Mouse (Mus musculus): ENCODE measurements around the gene Ccdc183. TPM values are rescaled to one million over a fixed set of nuclear protein-coding genes. Genes with fewer than 3 reads are reported as not detected.
A peak's percentile ranks its signal among the peaks of the same experiment; 100 is the strongest.

Ccdc183 gene
- total RNA-seq, 2 experiments from 2014 or later = not detected

- DNase-seq = no peak
Observed at GRCm38 (mm10) chr2:25577951-25578795, 39.3 kb downstream of the Ccdc183 start.

- no peak for DNase-seq
Observed at GRCm38 (mm10) chr2:25576965-25577891, 40.2 kb downstream of the Ccdc183 start.

GRCm38 (mm10) chr2:25576028-25576850 is 41.2 kb downstream of the Ccdc183 start:
- no peak for DNase-seq

- DNase-seq = peak in 1 of 2 experiments; percentile 58
Observed at GRCm38 (mm10) chr2:25575432-25576027, 41.9 kb downstream of the Ccdc183 start.

DNA sequence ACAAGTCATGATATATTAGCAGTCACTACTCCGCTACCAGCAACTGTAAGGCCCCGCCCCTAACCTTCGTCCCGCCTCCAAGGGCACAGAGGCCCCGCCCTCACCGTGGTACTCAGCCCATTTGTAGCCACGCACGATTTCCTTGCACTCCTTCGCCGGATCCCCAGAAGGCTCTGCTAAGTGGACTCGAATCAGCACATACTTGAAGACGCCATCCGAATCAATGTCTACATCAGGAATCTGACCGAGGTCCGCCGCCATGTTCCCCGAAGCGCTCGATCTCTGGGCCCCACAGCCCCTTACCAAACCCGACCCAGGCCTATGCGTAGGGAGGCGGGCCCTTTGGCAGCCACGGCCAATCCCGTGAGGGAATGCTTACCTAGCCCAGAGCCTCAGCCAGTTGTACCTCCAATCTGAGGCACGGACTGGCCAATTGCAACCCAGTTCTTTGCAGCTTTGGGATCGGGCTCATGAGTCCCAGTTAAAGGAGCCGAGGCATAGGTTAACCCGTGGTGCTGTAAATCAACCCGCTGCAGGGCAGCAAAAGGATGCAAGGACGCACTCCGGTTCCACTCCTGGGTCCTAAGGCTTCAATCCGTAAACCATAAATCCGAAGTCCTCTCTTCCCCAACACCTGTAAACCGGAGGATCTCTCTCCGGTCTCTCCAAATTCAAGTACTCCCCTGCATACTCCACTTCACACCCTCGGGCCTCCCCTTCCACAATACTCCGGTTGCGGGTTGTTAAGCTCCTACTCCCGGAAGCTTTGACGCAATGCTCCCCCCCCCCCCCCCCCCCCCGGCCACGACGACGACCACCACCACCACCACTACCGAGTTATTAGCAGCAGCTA is 42.7 kb downstream of the Ccdc183 start, which contains the start of the genes Mamdc4 and Phpt1:
Gene Mamdc4, minus strand, starts transcription at position 267 of the 853 bp plus-strand sequence.
Gene Phpt1, minus strand, starts transcription at position 646 of the 853 bp plus-strand sequence.
- DNase-seq = peak; percentile 98 to 99

DNA sequence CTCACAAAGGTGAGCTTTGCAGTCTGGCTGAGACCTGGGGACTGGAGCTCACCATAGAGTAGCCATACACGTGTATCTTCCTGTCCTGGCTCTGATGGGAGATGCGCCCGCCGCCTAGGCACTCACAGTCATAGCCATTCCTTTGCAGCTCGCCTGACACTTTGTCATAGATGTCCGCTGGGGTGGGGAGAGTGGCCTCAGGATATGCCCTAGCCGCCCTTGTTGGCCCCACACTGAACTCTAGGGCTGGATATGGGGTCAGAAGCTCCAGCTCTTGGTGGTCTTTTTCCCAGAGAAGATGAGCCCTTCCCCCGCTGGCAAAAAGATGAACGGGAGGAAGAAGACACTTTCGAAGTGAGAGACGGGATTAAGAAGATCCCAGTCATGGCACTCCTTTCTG is 43.3 kb downstream of the Ccdc183 start:
- no peak for DNase-seq

DNA sequence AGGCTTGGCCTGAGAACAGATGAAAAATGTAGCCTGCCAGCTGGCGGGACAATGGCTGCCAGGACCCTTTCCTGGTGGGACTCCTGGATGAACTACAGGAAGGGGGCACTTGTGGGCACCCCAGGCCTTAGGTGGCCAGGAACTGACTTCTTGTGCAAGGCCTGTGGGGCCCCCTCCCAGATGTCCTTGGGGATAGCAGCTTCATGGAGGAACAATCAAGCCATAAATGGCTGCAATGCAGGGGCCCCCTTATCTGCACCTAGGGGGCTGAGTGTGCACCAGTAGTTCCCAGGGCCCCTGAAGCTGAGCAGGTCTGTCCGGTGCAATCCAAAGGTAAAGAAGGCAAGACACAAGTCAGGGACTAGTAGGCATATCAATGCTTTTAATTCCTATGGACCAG is 44.4 kb downstream of the Ccdc183 start:
- no peak for DNase-seq

- DNase-seq = no peak
Observed at GRCm38 (mm10) chr2:25571221-25571620, 46.3 kb downstream of the Ccdc183 start.

- no peak for DNase-seq
Observed at GRCm38 (mm10) chr2:25569323-25569722, 48.2 kb downstream of the Ccdc183 start.

DNA sequence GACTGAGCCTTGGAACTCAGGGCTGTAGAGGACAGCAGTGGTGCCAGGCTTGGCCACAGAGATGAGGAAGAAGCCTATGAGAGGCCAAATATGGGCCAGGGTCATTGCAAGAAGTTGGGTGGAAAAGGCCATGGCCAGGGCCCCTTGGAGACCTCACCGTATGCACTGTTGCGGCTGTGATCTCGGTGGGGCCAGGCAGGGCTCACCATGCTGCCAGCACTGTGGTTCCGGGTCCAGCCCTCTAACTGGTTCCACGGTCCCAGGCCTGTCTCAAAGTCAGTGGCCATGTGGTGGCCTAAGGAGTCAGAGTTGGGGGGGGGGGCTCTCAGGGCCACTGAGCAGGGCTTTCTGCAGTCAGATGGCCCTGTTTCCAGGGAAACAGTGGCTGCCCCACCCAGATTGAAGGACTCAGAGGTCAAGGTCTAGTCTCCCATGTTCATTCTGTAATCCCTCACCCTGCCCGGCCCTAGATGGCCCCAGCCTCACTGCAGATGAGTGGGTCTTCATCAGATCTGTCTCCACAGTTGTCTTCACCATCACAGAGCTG is 48.9 kb downstream of the Ccdc183 start:
- no peak for DNase-seq

- DNase-seq = no peak
Observed at GRCm38 (mm10) chr2:25566558-25566957, 50.9 kb downstream of the Ccdc183 start.

DNA sequence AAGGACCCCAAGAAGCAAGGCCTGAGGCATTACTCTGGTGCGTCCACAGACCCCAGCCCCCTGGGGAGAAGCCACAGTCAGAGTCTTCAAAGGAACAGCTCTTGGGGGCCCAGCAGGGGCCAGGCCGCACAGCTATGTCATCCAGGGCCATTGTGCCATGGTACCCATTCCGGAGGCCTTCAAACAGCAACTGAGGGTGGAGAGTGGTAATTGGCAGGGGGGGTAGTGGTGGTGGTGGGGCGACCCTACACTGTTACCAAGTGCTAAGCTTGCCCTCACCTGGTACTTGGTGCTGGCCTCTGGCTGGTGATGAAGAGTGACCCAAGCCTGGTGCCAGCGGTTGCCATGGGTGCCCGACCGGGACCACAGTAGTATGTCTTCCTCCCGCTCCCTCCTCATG is 51.7 kb downstream of the Ccdc183 start:
- no peak for DNase-seq

DNA sequence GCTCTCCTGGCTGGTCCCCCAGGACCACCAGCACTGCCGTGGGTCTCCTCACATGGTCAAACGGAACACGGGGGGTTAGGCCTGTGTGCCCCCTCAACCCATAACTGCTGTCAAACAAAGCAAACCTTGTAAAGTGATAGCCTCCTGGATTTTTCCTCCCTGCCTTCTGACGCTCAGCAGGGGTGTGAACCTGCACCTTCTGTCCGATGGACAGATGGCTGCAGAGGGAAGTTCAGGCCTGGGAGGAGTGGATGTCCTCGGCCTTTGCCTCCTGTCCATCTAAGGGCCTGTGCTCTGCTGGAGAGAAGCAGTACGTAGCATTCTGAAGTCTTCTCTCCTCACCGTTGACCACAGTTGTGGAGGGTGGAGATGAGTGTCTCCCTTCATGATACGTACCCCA is 55.5 kb downstream of the Ccdc183 start:
- DNase-seq = no peak

DNA sequence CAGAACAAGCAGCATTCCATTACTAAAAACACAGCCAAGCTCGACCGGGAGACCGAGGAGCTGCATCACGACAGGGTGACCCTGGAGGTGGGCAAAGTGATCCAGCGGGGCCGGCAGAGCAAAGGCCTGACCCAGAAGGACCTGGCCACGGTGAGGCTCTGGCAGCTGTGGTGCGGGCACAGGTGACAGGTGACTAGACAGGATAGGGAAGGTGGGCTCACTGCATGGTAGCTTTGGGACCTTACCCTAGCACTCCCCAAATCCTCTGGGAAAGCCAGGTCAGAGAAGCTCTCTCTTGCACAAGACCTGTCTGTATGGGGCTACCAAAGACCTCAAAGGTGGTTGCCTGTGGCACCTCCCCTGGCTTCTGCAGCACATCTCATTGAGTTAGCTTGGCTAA is 56.9 kb downstream of the Ccdc183 start:
- no peak for DNase-seq

DNA sequence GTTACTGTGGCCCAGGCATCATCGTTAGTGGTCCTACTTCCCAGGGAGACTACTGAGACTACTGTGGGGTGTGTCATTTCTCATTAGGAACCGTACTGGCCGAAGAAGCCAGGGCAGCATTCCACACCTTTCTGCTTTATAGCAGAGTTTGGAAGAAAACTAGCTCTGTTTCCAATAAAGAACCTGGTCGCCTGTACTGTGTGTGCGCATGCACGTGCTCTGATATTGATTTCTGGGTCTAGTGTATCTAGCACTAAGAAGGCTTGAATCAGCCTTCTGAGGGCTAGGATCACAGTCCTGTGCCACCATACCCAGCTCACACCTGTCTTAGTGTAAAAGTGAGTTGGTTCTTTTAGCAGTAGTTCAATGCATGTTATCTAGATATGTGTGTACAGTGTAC is 58.7 kb downstream of the Ccdc183 start:
- no peak for DNase-seq

Other genes starting within 250 kb of the Ccdc183 start
- not detected for gene Sapcd2, start 245.4 kb downstream of the Ccdc183 start, total RNA-seq (2021)
- 10 to 100 TPM; 13.7 to 14.5 TPM for gene Entpd2, start 221.8 kb downstream of the Ccdc183 start, total RNA-seq (2021)
- 10 to 100 TPM; 25.7 to 27.9 TPM for gene Npdc1, start 218.3 kb downstream of the Ccdc183 start, total RNA-seq (2021)
- 1 to 10 TPM in 1 of 2 experiments, not detected in 1; 1.1 TPM for gene Fut7, start 194.4 kb downstream of the Ccdc183 start, total RNA-seq (2021)
- 10 to 100 TPM; 41.4 to 43.2 TPM for gene Abca2, start 189.0 kb downstream of the Ccdc183 start, total RNA-seq (2021)
- gene Clic3, start 160.8 kb downstream of the Ccdc183 start, total RNA-seq (2021) = 1 to 10 TPM in 1 of 2 experiments, under 1 TPM in 1; 0.82 to 1.7 TPM
- gene Paxx, start 156.6 kb downstream of the Ccdc183 start, total RNA-seq (2021) = 10 to 100 TPM; 22.6 to 28.7 TPM
- 100 to 1,000 TPM; 450 to 656 TPM for gene Ptgds, start 147.6 kb downstream of the Ccdc183 start, total RNA-seq (2021)
- gene Lcn12, start 123.8 kb downstream of the Ccdc183 start, total RNA-seq (2021) = not detected
- gene Fbxw5, start 116.9 kb downstream of the Ccdc183 start, total RNA-seq (2021) = 10 to 100 TPM; 82.0 to 93.6 TPM
- gene C8g, start 116.0 kb downstream of the Ccdc183 start, total RNA-seq (2021) = 1 to 10 TPM; 1.1 to 2.3 TPM
- gene Traf2, start 70.7 kb downstream of the Ccdc183 start, total RNA-seq (2021) = 10 to 100 TPM; 15.7 to 17.6 TPM
- gene Edf1, start 59.8 kb downstream of the Ccdc183 start, total RNA-seq (2021) = 100 to 1,000 TPM; 223 to 241 TPM
- gene Mamdc4, start 42.8 kb downstream of the Ccdc183 start, total RNA-seq (2021) = 1 to 10 TPM in 1 of 2 experiments, under 1 TPM in 1; 0.55 to 1.4 TPM
- 10 to 100 TPM; 55.9 to 72.5 TPM for gene Phpt1, start 42.5 kb downstream of the Ccdc183 start, total RNA-seq (2021)
- gene Ajm1, start 35.9 kb downstream of the Ccdc183 start, total RNA-seq (2021) = under 1 TPM; 0.10 to 0.46 TPM
- gene Rabl6, start 9.2 kb downstream of the Ccdc183 start, total RNA-seq (2021) = 10 to 100 TPM; 63.5 to 63.8 TPM
- gene Tmem141, start 4.3 kb upstream of the Ccdc183 start, total RNA-seq (2021) = 10 to 100 TPM; 33.9 to 37.9 TPM
- gene Fcna, start 10.4 kb upstream of the Ccdc183 start, total RNA-seq (2021) = 1 to 10 TPM; 7.1 to 8.1 TPM
- gene Lcn8, start 35.4 kb upstream of the Ccdc183 start, total RNA-seq (2021) = under 1 TPM; 0.64 to 0.72 TPM
- gene Lcn5, start 40.3 kb upstream of the Ccdc183 start, total RNA-seq (2021) = not detected
- not detected for gene Lcn6, start 59.1 kb upstream of the Ccdc183 start, total RNA-seq (2021)
- gene Lcn10, start 65.0 kb upstream of the Ccdc183 start, total RNA-seq (2021) = not detected
- gene Obp2a, start 82.4 kb upstream of the Ccdc183 start, total RNA-seq (2021) = not detected
- gene Bmyc, start 89.1 kb upstream of the Ccdc183 start, total RNA-seq (2021) = 10 to 100 TPM; 16.9 to 18.3 TPM
- gene Obp2b, start 119.3 kb upstream of the Ccdc183 start, total RNA-seq (2021) = not detected
- gene Lcn3, start 147.9 kb upstream of the Ccdc183 start, total RNA-seq (2021) = not detected
- not detected for gene Lcn11, start 159.3 kb upstream of the Ccdc183 start, total RNA-seq (2021)
- gene Gm13539, start 164.6 kb upstream of the Ccdc183 start, total RNA-seq (2021) = not detected
- not detected for gene Glt6d1, start 198.2 kb upstream of the Ccdc183 start, total RNA-seq (2021)
- not detected for gene Lcn9, start 205.5 kb upstream of the Ccdc183 start, total RNA-seq (2021)
- gene Sohlh1, start 229.6 kb upstream of the Ccdc183 start, total RNA-seq (2021) = not detected
- gene Kcnt1, start 246.1 kb upstream of the Ccdc183 start, total RNA-seq (2021) = under 1 TPM; 0.21 to 0.25 TPM

All from heart, adult 18-20 months (tissue).